ENCODE assay signal across 18 mouse cellular contexts in the genomic region with DNA sequence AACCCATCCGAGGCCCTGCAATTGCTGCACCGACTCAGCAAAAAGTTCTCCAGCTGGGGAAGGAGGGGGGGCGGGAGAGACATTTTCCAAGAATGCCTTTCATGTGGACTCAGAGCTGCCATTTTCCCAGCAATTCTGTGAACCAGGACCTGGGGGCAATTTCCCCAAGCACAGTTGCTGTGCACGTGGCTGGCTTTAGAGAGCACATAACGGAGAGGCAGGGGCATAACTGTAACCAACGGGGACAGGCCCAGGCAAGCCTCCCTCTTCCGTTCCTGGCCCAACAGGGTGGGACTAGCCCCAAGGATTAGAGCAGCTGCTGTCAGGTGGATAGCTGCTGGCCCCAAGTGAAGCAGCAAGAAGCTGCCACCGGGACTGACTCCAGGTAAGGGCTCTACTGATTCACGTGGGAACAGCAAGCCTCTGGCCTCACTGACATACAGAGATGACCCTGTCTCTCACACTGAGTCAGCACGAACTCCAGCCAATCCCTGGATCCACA. TPM values are rescaled to one million over a fixed set of nuclear protein-coding genes. Genes with fewer than 3 reads are reported as not detected.
DNase-seq lines count a peak whose midpoint lies in the region; ATAC-seq and TF ChIP-seq lines count a peak whose summit lies in the region.
"Had no signal": no experiment of that assay in that cellular context is flagged by ENCODE, and none has a peak within 500 bp of the region (broad histone marks: within the 10 kb centered on the region; RNA-seq: fewer than 3 reads in every experiment).

No protein-coding gene starts in this region.

- 0 out of 2 replicates have a peak, but pooled peaks cover 4% of the 10 kb centered on the region for H3K27me3 ChIP-seq in hindbrain, embryonic 13.5 days
- H3K27me3 ChIP-seq in hindbrain, embryonic 16.5 days (replicated peaks; ENCODE audit: control insufficient read depth, insufficient read depth, low read length) = no peaks in the 10 kb centered on the region
- H3K27me3 ChIP-seq in G1E (ENCODE audit: insufficient read depth, low read length) = peaks cover 5% of the 10 kb centered on the region
- no peaks in the 10 kb centered on the region for H3K27me3 ChIP-seq in embryonic facial prominence, embryonic 11.5 days (ENCODE audit: control insufficient read depth, insufficient read depth, low read length)
- no peaks in the 10 kb centered on the region for H3K27me3 ChIP-seq in limb, embryonic 13.5 days
- H3K27me3 ChIP-seq: lung, embryonic 15.5 days; neural tube, embryonic 12.5 days had no signal

- peaks cover 5% of the 10 kb centered on the region; the same call in 1 of the 2 replicates for H3K4me1 ChIP-seq in hindbrain, embryonic 13.5 days (replicated peaks)
- H3K4me1 ChIP-seq in hindbrain, embryonic 16.5 days (ENCODE audit: control insufficient read depth, insufficient read depth, low read depth, low read length) = no peaks in the 10 kb centered on the region
- peaks cover 24% of the 10 kb centered on the region for H3K4me1 ChIP-seq in G1E (ENCODE audit: insufficient read depth, low read depth, low read length)
- peaks cover 9% of the 10 kb centered on the region for H3K4me1 ChIP-seq in embryonic facial prominence, embryonic 11.5 days (ENCODE audit: control insufficient read depth, insufficient read depth, low read length)
- peaks cover 64% of the 10 kb centered on the region for H3K4me1 ChIP-seq in limb, embryonic 13.5 days
- H3K4me1 ChIP-seq: lung, embryonic 15.5 days had no signal

- WGBS in hindbrain, embryonic 13.5 days = 41% methylated on average over 10 of the region's 10 CpGs
- WGBS in hindbrain, embryonic 16.5 days = 37% methylated on average over 10 of the region's 10 CpGs
- 11% methylated on average over 10 of the region's 10 CpGs for WGBS in embryonic facial prominence, embryonic 11.5 days
- 15% methylated on average over 10 of the region's 10 CpGs for WGBS in limb, embryonic 13.5 days

- H3K27ac ChIP-seq in hindbrain, embryonic 13.5 days = no peak overlapping the region
- H3K27ac ChIP-seq in hindbrain, embryonic 16.5 days (ENCODE audit: low read depth, low read length) = no peak overlapping the region
- H3K27ac ChIP-seq in embryonic facial prominence, embryonic 11.5 days (replicated peaks; ENCODE audit: low read depth, low read length) = peak overlapping the region; percentile 60; the same call in 1 of the 2 replicates
- peak overlapping the region; percentile 87 for H3K27ac ChIP-seq in limb, embryonic 13.5 days
- H3K27ac ChIP-seq: layer of hippocampus, adult 2 months; lung, embryonic 15.5 days; neural tube, embryonic 12.5 days had no signal

- H3K9me3 ChIP-seq in hindbrain, embryonic 13.5 days = no peaks in the 10 kb centered on the region
- no peaks in the 10 kb centered on the region for H3K9me3 ChIP-seq in hindbrain, embryonic 16.5 days (ENCODE audit: control insufficient read depth, low read length)
- H3K9me3 ChIP-seq in G1E (replicated peaks) = no peaks in the 10 kb centered on the region
- no peaks in the 10 kb centered on the region for H3K9me3 ChIP-seq in embryonic facial prominence, embryonic 11.5 days (replicated peaks; ENCODE audit: control insufficient read depth, low read length)
- no peaks in the 10 kb centered on the region for H3K9me3 ChIP-seq in limb, embryonic 13.5 days
- H3K9me3 ChIP-seq: lung, embryonic 15.5 days; neural tube, embryonic 12.5 days had no signal

- no peak for ATAC-seq in hindbrain, embryonic 13.5 days (ENCODE audit: low FRiP score)
- no peak for ATAC-seq in hindbrain, embryonic 16.5 days
- ATAC-seq in G1E (ENCODE audit: extremely low read depth, insufficient number of reproducible peaks, low FRiP score, poor library complexity, severe bottlenecking) = no peak
- ATAC-seq in embryonic facial prominence, embryonic 11.5 days (replicated peaks; ENCODE audit: insufficient number of reproducible peaks, low FRiP score, low TSS enrichment, low read depth) = peak; percentile 80
- peak; percentile 37; the same call in 1 of the 2 replicates for ATAC-seq in limb, embryonic 13.5 days (ENCODE audit: low FRiP score, low read depth)
- ATAC-seq: CD4-positive, CD25-positive, alpha-beta regulatory T cell, adult 4 months; forebrain, embryonic 16.5 days had no signal

- DNase-seq in G1E (ENCODE audit: low spot score) = peak; percentile 13
- peak; percentile 89 for DNase-seq in embryonic facial prominence, embryonic 11.5 days (ENCODE audit: low spot score)
- no peak for DNase-seq in right cerebral cortex, postnatal 36 days (ENCODE audit: low spot score in 2 of 2)
- no peak for DNase-seq in urinary bladder, postnatal 10 days (ENCODE audit: low spot score)
- no peak for DNase-seq in ovary, postnatal 36 days (ENCODE audit: low spot score)
- DNase-seq: cerebellum, postnatal 25 days; kidney, adult 18-20 months; liver had no signal

- peak overlapping the region; percentile 35; the same call in 1 of the 2 replicates for H3K9ac ChIP-seq in hindbrain, embryonic 13.5 days
- no peak overlapping the region for H3K9ac ChIP-seq in hindbrain, embryonic 16.5 days (ENCODE audit: low read depth, low read length)
- no peak overlapping the region for H3K9ac ChIP-seq in embryonic facial prominence, embryonic 11.5 days (replicated peaks; ENCODE audit: low read length)
- H3K9ac ChIP-seq in limb, embryonic 13.5 days = no peak overlapping the region
- H3K9ac ChIP-seq: lung, embryonic 15.5 days; neural tube, embryonic 12.5 days had no signal

- no peak overlapping the region for H3K4me3 ChIP-seq in hindbrain, embryonic 13.5 days
- no peak overlapping the region for H3K4me3 ChIP-seq in hindbrain, embryonic 16.5 days (ENCODE audit: low read length)
- peak overlapping the region; percentile 51; the same call in 1 of the 2 replicates for H3K4me3 ChIP-seq in G1E (ENCODE audit: low read depth, low read length)
- no peak overlapping the region for H3K4me3 ChIP-seq in embryonic facial prominence, embryonic 11.5 days (ENCODE audit: low read depth, low read length)
- H3K4me3 ChIP-seq in limb, embryonic 13.5 days = no peak overlapping the region
- H3K4me3 ChIP-seq: layer of hippocampus, adult 2 months; lung, embryonic 15.5 days; neural tube, embryonic 12.5 days had no signal

- TF ChIP-seq CTCF in G1E (IDR thresholded peaks at IDR 0.05; ENCODE audit: low read depth, low read length) = no peak

- no peaks in the 10 kb centered on the region for H3K36me3 ChIP-seq in hindbrain, embryonic 13.5 days
- no peaks in the 10 kb centered on the region for H3K36me3 ChIP-seq in hindbrain, embryonic 16.5 days (ENCODE audit: control insufficient read depth, insufficient read depth, low read length)
- no peaks in the 10 kb centered on the region for H3K36me3 ChIP-seq in G1E (replicated peaks)
- no peaks in the 10 kb centered on the region for H3K36me3 ChIP-seq in embryonic facial prominence, embryonic 11.5 days (replicated peaks; ENCODE audit: control insufficient read depth, insufficient read depth, low read depth, low read length)
- no peaks in the 10 kb centered on the region for H3K36me3 ChIP-seq in limb, embryonic 13.5 days
- H3K36me3 ChIP-seq: lung, embryonic 15.5 days; neural tube, embryonic 12.5 days had no signal

- H3K4me2 ChIP-seq in hindbrain, embryonic 13.5 days = no peak overlapping the region
- H3K4me2 ChIP-seq in hindbrain, embryonic 16.5 days (ENCODE audit: low read length) = no peak overlapping the region
- no peak overlapping the region for H3K4me2 ChIP-seq in embryonic facial prominence, embryonic 11.5 days (ENCODE audit: low read depth, low read length)
- H3K4me2 ChIP-seq in limb, embryonic 13.5 days (replicated peaks) = peak overlapping the region; percentile 38
- H3K4me2 ChIP-seq: lung, embryonic 15.5 days; neural tube, embryonic 12.5 days had no signal

RNA-seq across cellular contexts. Expression of a gene that starts 37.0 kb away (rescaled TPM):
- 368 and 389 TPM in 2 replicates for polyA plus RNA-seq in hindbrain, embryonic 13.5 days (2015; fragmentation: Nextera tagmentation; extraction: Ambion mirVana)
- polyA plus RNA-seq in hindbrain, embryonic 16.5 days (2015; fragmentation: Nextera tagmentation; extraction: Ambion mirVana) = 225 and 236 TPM in 2 replicates
- total RNA-seq in G1E (2014; fragmentation: Nextera tagmentation) (not detected in 2 replicates), G1E (2017) (not detected in 2 replicates)
- not detected in 2 replicates for polyA plus RNA-seq in G1E (2012)
- polyA plus RNA-seq in embryonic facial prominence, embryonic 11.5 days (2014; fragmentation: Nextera tagmentation; extraction: Ambion mirVana) = 962 and 1,036 TPM in 2 replicates
- 572 and 589 TPM in 2 replicates for polyA plus RNA-seq in limb, embryonic 13.5 days (2015; fragmentation: Nextera tagmentation; extraction: Ambion mirVana)
- total RNA-seq: hematopoietic stem cell, adult 5-6 weeks; megakaryocyte-erythroid progenitor cell, adult 5-6 weeks had no signal
- polyA plus RNA-seq: CD4-positive, CD25-positive, alpha-beta regulatory T cell, adult 4 months had no signal

Comparison
In these comparisons a context has a peak if more than half of its experiments do, and no peak if none do; other contexts are left out.
1. ATAC-seq: peak in embryonic facial prominence, embryonic 11.5 days (single experiment) and limb, embryonic 13.5 days (single experiment); none in hindbrain, embryonic 13.5 days (single experiment), hindbrain, embryonic 16.5 days (single experiment) and G1E (single experiment).
2. H3K27ac ChIP-seq: peak in embryonic facial prominence, embryonic 11.5 days (single experiment) and limb, embryonic 13.5 days (single experiment); none in hindbrain, embryonic 13.5 days (single experiment) and hindbrain, embryonic 16.5 days (single experiment).
3. DNase-seq: peak in G1E (single experiment) and embryonic facial prominence, embryonic 11.5 days (single experiment); none in right cerebral cortex, postnatal 36 days (0 of 2), urinary bladder, postnatal 10 days (single experiment) and ovary, postnatal 36 days (single experiment).
4. RNA of a gene that starts 37.0 kb away (polyA plus RNA-seq): 962 to 1,036 TPM in embryonic facial prominence, embryonic 11.5 days, 572 to 589 TPM in limb, embryonic 13.5 days, 368 to 389 TPM in hindbrain, embryonic 13.5 days and 225 to 236 TPM in hindbrain, embryonic 16.5 days; not detected in G1E; every median in the first group is over 100 times any median in the second.